1 mouse cellular context compared by ENCODE assay signal in the genomic region with DNA sequence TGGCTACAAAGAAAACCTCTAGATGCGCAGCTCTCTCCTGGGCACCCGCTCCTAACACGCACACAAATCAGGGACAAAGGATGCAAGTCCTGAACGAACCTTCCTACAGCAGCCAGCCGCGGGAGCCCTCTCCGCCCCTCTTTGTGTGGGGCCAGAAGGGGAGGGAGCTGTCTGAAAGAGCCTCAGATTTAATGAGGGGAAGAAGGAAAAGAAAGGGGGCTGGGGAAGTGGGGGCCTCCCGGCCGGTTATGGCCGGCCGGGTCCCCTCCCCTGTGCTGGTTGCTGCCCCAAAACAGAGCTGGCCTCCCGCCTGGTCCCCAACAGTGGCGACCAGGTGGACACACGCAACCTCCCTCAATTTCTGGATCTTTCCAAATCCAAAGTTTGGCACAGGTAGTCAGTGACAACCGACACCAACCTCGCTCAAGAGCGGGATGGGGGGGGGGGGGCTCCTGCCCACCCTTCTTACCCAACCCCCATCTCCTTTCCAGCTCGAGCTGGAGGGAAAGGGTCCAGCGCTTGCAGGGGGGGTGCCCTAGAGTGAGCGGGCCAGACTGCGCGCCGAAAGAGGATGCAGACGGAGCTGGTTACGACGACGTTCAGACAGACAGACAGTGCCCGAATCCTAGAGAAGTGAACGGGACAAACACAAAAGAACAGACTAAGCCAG.
TF ChIP-seq lines count a peak whose summit lies in the region.

No protein-coding gene starts in this region.

TF ChIP-seq in ES-E14, 5 proteins besides CTCF, POLR2A, EP300 and RAD21:
- no peak for TF ChIP-seq HCFC1 (IDR thresholded peaks at IDR 0.05; ENCODE audit: borderline replicate concordance, insufficient read depth, low read length)
- no peak for TF ChIP-seq ZC3H11A (IDR thresholded peaks at IDR 0.05; ENCODE audit: borderline replicate concordance, low read depth, low read length)
- TF ChIP-seq ZNF384 (IDR thresholded peaks at IDR 0.05; ENCODE audit: low read depth, low read length), result no peak
- TF ChIP-seq MAFK (IDR thresholded peaks at IDR 0.05; ENCODE audit: insufficient read depth, low read depth, low read length), result no peak
- no peak for TF ChIP-seq CHD2 (IDR thresholded peaks at IDR 0.05; ENCODE audit: low read depth, low read length)
